Mouse (Mus musculus): ENCODE data around the gene Uba1.

- TF ChIP-seq CTCF (IDR thresholded peaks at IDR 0.05; ENCODE audit: control insufficient read depth, insufficient read depth, insufficient read length) (no peak), MAX (IDR thresholded peaks at IDR 0.05) (no peak), MYOD1 (IDR thresholded peaks at IDR 0.05; ENCODE audit: control insufficient read depth, insufficient read length, low read depth) (no peak), CEBPB (IDR thresholded peaks at IDR 0.05; ENCODE audit: low read depth) (no peak), USF1 (IDR thresholded peaks at IDR 0.05; ENCODE audit: low read depth) (no peak), MYOG (IDR thresholded peaks at IDR 0.05; ENCODE audit: control insufficient read depth, extremely low read depth, insufficient read length) (no peak)
These were observed 5.3 kb downstream of the Uba1 start for GRCm38 (mm10) chrX:20663444-20663790.
